Mouse (Mus musculus) CH12F3 (cell line): Measurements from ENCODE around the gene Cdh4.

ENCODE experiments used
- in situ Hi-C: fragments of 300-500 bp; cut with MboI; formaldehyde crosslinking; loops from 2 replicates; pipeline ENCODE4 v1.14.3; 2020; ENCODE audit warnings: low sequenced_read_pairs

The Cdh4 gene

GRCm38 (mm10) chr2:179442191-179442540, at the start of gene Cdh4:
Gene Cdh4 (plus strand): TSS chr2:179442431.
- in situ Hi-C loops, result no loop called here

- in situ Hi-C loops, result no loop called here
Measured at GRCm38 (mm10) chr2:179395442-179395841, 46.8 kb upstream of the Cdh4 start.

GRCm38 (mm10) chr2:179399645-179400249, 42.5 kb upstream of the Cdh4 start:
- in situ Hi-C loops, result no loop called here

- in situ Hi-C loops, result no loop called here
Measured at GRCm38 (mm10) chr2:179410866-179411561, 31.2 kb upstream of the Cdh4 start.

- in situ Hi-C loops, result no loop called here
Measured at GRCm38 (mm10) chr2:179412966-179413365, 29.3 kb upstream of the Cdh4 start.

- in situ Hi-C loops, result no loop called here
Measured at GRCm38 (mm10) chr2:179414253-179414652, 28.0 kb upstream of the Cdh4 start.

- in situ Hi-C loops, result no loop called here
Measured at GRCm38 (mm10) chr2:179414704-179415103, 27.5 kb upstream of the Cdh4 start.

- in situ Hi-C loops, result no loop called here
Measured at GRCm38 (mm10) chr2:179415892-179416403, 26.3 kb upstream of the Cdh4 start.

GRCm38 (mm10) chr2:179416587-179417227, 25.5 kb upstream of the Cdh4 start:
- in situ Hi-C loops, result no loop called here

GRCm38 (mm10) chr2:179425602-179426001, 16.6 kb upstream of the Cdh4 start:
- in situ Hi-C loops, result no loop called here

- in situ Hi-C loops, result no loop called here
Measured at GRCm38 (mm10) chr2:179428889-179429288, 13.3 kb upstream of the Cdh4 start.

GRCm38 (mm10) chr2:179440161-179440560, 2.1 kb upstream of the Cdh4 start:
- in situ Hi-C loops, result no loop called here

- in situ Hi-C loops, result no loop called here
Measured at GRCm38 (mm10) chr2:179441086-179441485, 1.1 kb upstream of the Cdh4 start.

- in situ Hi-C loops, result no loop called here
Measured at GRCm38 (mm10) chr2:179441717-179442116, 514 bp upstream of the Cdh4 start.

GRCm38 (mm10) chr2:179442541-179443225, 452 bp downstream of the Cdh4 start:
- in situ Hi-C loops, result no loop called here

GRCm38 (mm10) chr2:179443226-179443815, 1.1 kb downstream of the Cdh4 start:
- in situ Hi-C loops, result no loop called here

- in situ Hi-C loops, result no loop called here
Measured at GRCm38 (mm10) chr2:179443959-179444358, 1.7 kb downstream of the Cdh4 start.

- in situ Hi-C loops, result no loop called here
Measured at GRCm38 (mm10) chr2:179448256-179448655, 6.0 kb downstream of the Cdh4 start.

- in situ Hi-C loops, result no loop called here
Measured at GRCm38 (mm10) chr2:179449018-179449417, 6.8 kb downstream of the Cdh4 start.

GRCm38 (mm10) chr2:179459196-179459595, 17.0 kb downstream of the Cdh4 start:
- in situ Hi-C loops, result no loop called here

GRCm38 (mm10) chr2:179459606-179460005, 17.4 kb downstream of the Cdh4 start:
- in situ Hi-C loops, result no loop called here
